Mouse (Mus musculus): ENCODE measurements around the gene Stx12. TPM values are rescaled to one million over a fixed set of nuclear protein-coding genes. Genes with fewer than 3 reads are reported as not detected.

Stx12 gene
- 42.5 TPM for polyA plus RNA-seq (2017; shearing (Covaris generic))

GRCm38 (mm10) chr4:132884064-132884843 lies at the start of gene Stx12:
TSS of gene Stx12 (minus strand) at chr4:132884509.

GRCm38 (mm10) chr4:132922558-132923008 lies 38.3 kb upstream of the Stx12 start, which contains the start of gene Fam76a:
TSS of gene Fam76a (minus strand) at chr4:132922558.

DNA sequence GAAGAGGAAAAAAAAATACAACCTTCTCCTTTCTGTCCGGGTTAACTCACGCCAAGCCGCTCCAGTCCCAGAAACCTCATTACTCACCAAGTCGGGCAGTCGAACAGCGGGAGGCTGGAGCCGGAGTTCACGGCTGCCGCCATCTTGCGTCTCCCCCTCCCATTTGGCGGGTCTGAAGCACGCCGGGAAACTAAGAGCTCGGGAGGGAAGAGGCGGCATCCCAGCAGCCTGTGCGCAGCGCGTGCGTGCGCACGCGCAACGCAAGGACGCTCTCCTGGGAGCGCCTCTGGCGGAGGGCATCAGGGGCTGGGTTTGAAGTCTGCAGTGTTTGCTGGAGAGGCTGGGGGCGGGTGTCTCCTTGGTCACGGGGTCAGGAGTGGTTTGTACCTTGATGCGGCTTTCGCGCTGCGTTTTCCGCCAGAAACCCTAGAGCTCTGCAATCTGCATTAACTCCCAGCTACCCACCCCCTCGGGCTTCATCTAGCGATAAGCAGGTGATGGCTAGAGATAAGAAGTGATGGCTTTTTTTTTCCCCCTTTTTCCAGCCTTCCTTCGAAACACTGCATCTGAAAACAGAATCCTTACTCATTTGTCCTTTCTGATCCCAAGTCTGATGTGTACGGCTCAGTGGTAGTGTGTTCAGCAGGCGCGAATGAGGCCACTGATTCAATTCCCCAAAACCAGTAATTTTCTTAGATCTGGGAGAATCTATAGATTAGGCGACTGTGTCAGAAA lies 41.2 kb downstream of the Stx12 start, which contains the start of gene Ppp1r8:
Ppp1r8 (minus strand) TSS at position 200 of the 735 bp plus-strand sequence.

Other genes with a start within 250 kb of the Stx12 start
- 48.6 TPM for gene Eya3, start 245.5 kb downstream of the Stx12 start, polyA plus RNA-seq (2017; shearing (Covaris generic))
- 7.3 TPM for gene Xkr8, start 152.0 kb downstream of the Stx12 start, polyA plus RNA-seq (2017; shearing (Covaris generic))
- 2.8 TPM for gene Smpdl3b, start 127.3 kb downstream of the Stx12 start, polyA plus RNA-seq (2017; shearing (Covaris generic))
- gene Rpa2, start 116.2 kb downstream of the Stx12 start, polyA plus RNA-seq (2017; shearing (Covaris generic)) = 59.5 TPM
- gene Themis2, start 88.1 kb downstream of the Stx12 start, polyA plus RNA-seq (2017; shearing (Covaris generic)) = 3.2 TPM
- 61.4 TPM for gene Ppp1r8, start 41.3 kb downstream of the Stx12 start, polyA plus RNA-seq (2017; shearing (Covaris generic))
- gene Fam76a, start 38.0 kb upstream of the Stx12 start, polyA plus RNA-seq (2017; shearing (Covaris generic)) = 22.8 TPM
- 5.5 TPM for gene Fgr, start 89.6 kb upstream of the Stx12 start, polyA plus RNA-seq (2017; shearing (Covaris generic))
- 8.2 TPM for gene Ahdc1, start 126.8 kb upstream of the Stx12 start, polyA plus RNA-seq (2017; shearing (Covaris generic))
- gene Wasf2, start 246.0 kb upstream of the Stx12 start, polyA plus RNA-seq (2017; shearing (Covaris generic)) = 105 TPM